ENCODE assay signal across 13 mouse cellular contexts in genomic region chr10:75565906-75566305, GRCm38 (mm10). TPM values are rescaled to one million over a fixed set of nuclear protein-coding genes. Genes with fewer than 3 reads are reported as not detected.
A peak's percentile ranks its signal among the peaks of the same experiment; 100 is the strongest.
DNase-seq lines count a peak whose midpoint lies in the region; ATAC-seq lines count a peak whose summit lies in the region.
"Had no signal": no experiment of that assay in that cellular context is flagged by ENCODE, and none has a peak within 500 bp of the region (broad histone marks: within the 10 kb centered on the region; RNA-seq: fewer than 3 reads in every experiment).

No protein-coding gene starts in this region.

- H3K27me3 ChIP-seq in neural tube, embryonic 15.5 days (replicated peaks): peaks cover 17% of the 10 kb centered on the region; the same call in 1 of the 2 replicates

- no peak overlapping the region for H3K9ac ChIP-seq in neural tube, embryonic 15.5 days (replicated peaks)
- H3K9ac ChIP-seq: hindbrain, embryonic 12.5 days; stomach, embryonic 15.5 days had no signal

- H3K27ac ChIP-seq in neural tube, embryonic 15.5 days (replicated peaks): no peak overlapping the region
- H3K27ac ChIP-seq: hindbrain, embryonic 12.5 days; stomach, embryonic 15.5 days had no signal

- peaks cover 9% of the 10 kb centered on the region for H3K4me1 ChIP-seq in neural tube, embryonic 15.5 days
- H3K4me1 ChIP-seq: stomach, embryonic 15.5 days had no signal

- DNase-seq in cerebellum, adult 9-11 months: peak; percentile 5
- DNase-seq in thymus, postnatal 14 days: peak; percentile 49
- no peak for DNase-seq in thymus, postnatal 25 days
- peak; percentile 88 to 94 for DNase-seq in kidney, postnatal 36 days
- no peak for DNase-seq in gastrocnemius, adult 8-10 months (ENCODE audit: low spot score in 2 of 2)
- DNase-seq in frontal cortex, postnatal 36 days (ENCODE audit: low spot score in 2 of 2): no peak
- DNase-seq: lung, postnatal 14 days; right cerebral cortex, postnatal 25 days had no signal

- 77% methylated on average over 7 of the region's 7 CpGs for WGBS in neural tube, embryonic 15.5 days

- H3K4me2 ChIP-seq in neural tube, embryonic 15.5 days: no peak overlapping the region
- H3K4me2 ChIP-seq: hindbrain, embryonic 12.5 days; stomach, embryonic 15.5 days had no signal

- no peak for ATAC-seq in cerebellum, adult (ENCODE audit: insufficient number of reproducible peaks, low FRiP score, low TSS enrichment)
- no peak for ATAC-seq in neural tube, embryonic 15.5 days (ENCODE audit: low FRiP score)

- H3K36me3 ChIP-seq in neural tube, embryonic 15.5 days: no peaks in the 10 kb centered on the region
- H3K36me3 ChIP-seq: hindbrain, embryonic 12.5 days; stomach, embryonic 15.5 days had no signal

- H3K9me3 ChIP-seq in neural tube, embryonic 15.5 days (replicated peaks): no peaks in the 10 kb centered on the region
- H3K9me3 ChIP-seq: hindbrain, embryonic 12.5 days; stomach, embryonic 15.5 days had no signal

- H3K4me3 ChIP-seq in neural tube, embryonic 15.5 days (replicated peaks): no peak overlapping the region
- H3K4me3 ChIP-seq: erythroblast, embryonic 14.5 days; hindbrain, embryonic 12.5 days; stomach, embryonic 15.5 days had no signal

RNA-seq across cellular contexts. Expression of gene Ggt1, which starts 4.5 kb away (rescaled TPM):
- polyA plus RNA-seq in neural tube, embryonic 15.5 days (2015; fragmentation: Nextera tagmentation; extraction: Ambion mirVana): 1.3 and 2.0 TPM in 2 replicates
- total RNA-seq in gastrocnemius, adult 8-10 months (2022): not detected
- polyA plus RNA-seq: erythroblast, embryonic 14.5 days had no signal

RNA-seq across cellular contexts. Expression of gene Lrrc75b, which starts 5.8 kb away (rescaled TPM):
- polyA plus RNA-seq in neural tube, embryonic 15.5 days (2015; fragmentation: Nextera tagmentation; extraction: Ambion mirVana): 33.0 and 36.3 TPM in 2 replicates
- under 1 TPM in 1 of 4 experiments, not detected in 3; 0.07 TPM for total RNA-seq in gastrocnemius, adult 8-10 months (2022)
- polyA plus RNA-seq: erythroblast, embryonic 14.5 days had no signal

RNA-seq across cellular contexts. Expression of gene Ggt5, which starts 23.2 kb away (rescaled TPM):
- 2.2 and 4.8 TPM in 2 replicates for polyA plus RNA-seq in neural tube, embryonic 15.5 days (2015; fragmentation: Nextera tagmentation; extraction: Ambion mirVana)
- 1 to 10 TPM; 1.2 to 2.5 (median 2.0) TPM for total RNA-seq in gastrocnemius, adult 8-10 months (2022)
- polyA plus RNA-seq: erythroblast, embryonic 14.5 days had no signal

RNA-seq across cellular contexts. Expression of gene Gucd1, which starts 48.1 kb away (rescaled TPM):
- polyA plus RNA-seq in neural tube, embryonic 15.5 days (2015; fragmentation: Nextera tagmentation; extraction: Ambion mirVana): 19.1 and 19.9 TPM in 2 replicates
- total RNA-seq in gastrocnemius, adult 8-10 months (2022): 10 to 100 TPM; 46.7 to 68.3 (median 56.0) TPM

RNA-seq across cellular contexts. Expression of gene Snrpd3, which starts 48.6 kb away (rescaled TPM):
- polyA plus RNA-seq in neural tube, embryonic 15.5 days (2015; fragmentation: Nextera tagmentation; extraction: Ambion mirVana): 136 and 143 TPM in 2 replicates
- total RNA-seq in gastrocnemius, adult 8-10 months (2022): 10 to 100 TPM; 67.9 to 78.5 (median 70.7) TPM

Comparison
In these comparisons a context has a peak if more than half of its experiments do, and no peak if none do; other contexts are left out.
1. DNase-seq: peak in cerebellum, adult 9-11 months (single experiment), thymus, postnatal 14 days (single experiment) and kidney, postnatal 36 days (2 of 2); none in thymus, postnatal 25 days (single experiment), gastrocnemius, adult 8-10 months (0 of 2) and frontal cortex, postnatal 36 days (0 of 2).